Mouse (Mus musculus): Measurements from ENCODE around the gene Ctnnd2.

The Ctnnd2 gene

GRCm38 (mm10) chr15:30387244-30387643 is 214.9 kb downstream of the Ctnnd2 start:
- DNase-seq (ENCODE audit: low spot score): no peak

GRCm38 (mm10) chr15:30401111-30401510 is 228.7 kb downstream of the Ctnnd2 start:
- DNase-seq (ENCODE audit: low spot score): no peak

DNA sequence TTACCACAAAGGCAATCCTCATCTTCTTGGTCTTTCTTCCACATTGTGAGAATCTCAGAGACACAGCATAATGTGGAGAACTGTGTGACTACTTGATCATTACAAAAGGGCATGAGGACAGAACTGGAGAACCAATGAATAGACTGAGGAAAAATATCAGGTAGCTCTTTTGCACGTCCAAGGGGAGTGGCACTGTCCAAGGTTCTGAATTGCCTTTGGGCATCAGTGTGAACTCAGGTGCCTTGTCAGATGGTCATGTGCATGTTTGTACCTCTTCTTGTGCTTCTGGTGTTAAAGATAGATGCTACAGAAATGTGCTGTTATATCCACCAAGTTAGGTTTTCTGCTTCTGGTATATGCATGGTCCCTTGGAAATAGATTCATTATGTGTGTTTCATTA is 233.9 kb downstream of the Ctnnd2 start:
- DNase-seq (ENCODE audit: low spot score): no peak

- DNase-seq (ENCODE audit: low spot score): no peak
Observed at GRCm38 (mm10) chr15:30423146-30423545, 250.8 kb downstream of the Ctnnd2 start.

DNA sequence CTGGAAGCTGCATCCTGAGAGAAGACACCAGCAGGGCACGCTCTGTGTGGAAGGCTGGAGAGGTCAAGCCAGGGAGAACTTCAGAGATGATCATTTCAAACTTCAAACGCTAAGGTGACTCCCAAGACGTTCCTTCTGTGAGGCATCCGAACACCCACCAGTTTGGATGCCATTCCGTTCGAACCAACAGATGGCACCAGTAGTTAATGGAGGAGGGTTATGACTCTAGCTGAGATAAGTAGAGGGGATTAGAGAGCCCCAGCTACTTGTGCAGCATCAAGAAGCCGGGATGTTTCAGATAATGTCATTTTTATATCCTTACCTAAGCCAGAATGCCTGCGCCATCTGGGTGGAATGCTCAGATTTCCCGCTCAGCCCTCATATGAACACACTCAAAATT is 251.9 kb downstream of the Ctnnd2 start:
- no peak for DNase-seq (ENCODE audit: low spot score)

GRCm38 (mm10) chr15:30427342-30427741 is 254.9 kb downstream of the Ctnnd2 start:
- DNase-seq (ENCODE audit: low spot score): no peak

DNA sequence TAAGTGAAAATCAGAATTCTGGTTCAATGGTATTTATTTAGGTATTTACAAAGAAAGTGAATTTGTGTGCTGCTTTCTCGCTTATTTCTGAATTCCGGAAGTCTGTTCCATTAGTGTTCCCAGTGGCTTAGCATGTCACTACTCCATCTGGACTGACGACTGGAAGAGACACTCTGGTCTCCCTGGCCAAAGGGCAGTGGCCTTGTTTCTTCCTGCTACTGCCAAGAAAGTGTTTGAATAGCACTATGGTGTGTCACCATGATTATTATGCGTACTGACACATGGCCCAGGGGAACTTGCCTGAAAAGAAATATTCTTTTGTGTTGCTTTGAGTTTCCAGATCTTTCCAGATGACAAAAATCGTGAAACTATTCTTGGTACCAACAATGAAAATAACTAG is 266.7 kb downstream of the Ctnnd2 start:
- DNase-seq (ENCODE audit: low spot score): no peak

DNA sequence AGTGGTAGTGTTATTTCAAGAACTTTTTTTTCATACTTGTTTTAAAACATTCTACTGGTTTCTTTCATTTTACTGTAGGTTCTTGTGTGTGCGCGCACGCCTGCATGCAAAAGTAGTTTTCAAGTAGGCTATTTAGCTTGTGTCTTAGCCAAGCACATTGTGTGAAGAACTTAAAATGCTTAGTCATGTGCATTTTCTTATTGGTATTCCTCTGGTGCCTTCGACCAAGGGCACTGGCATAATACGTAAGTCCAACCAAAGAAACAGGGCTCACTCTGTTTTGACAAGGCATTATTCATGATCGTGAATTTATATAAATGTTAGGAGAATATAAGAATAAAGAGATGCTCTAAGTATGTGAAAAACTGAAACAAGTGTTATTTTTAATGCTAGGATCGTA is 278.4 kb downstream of the Ctnnd2 start:
- no peak for DNase-seq (ENCODE audit: low spot score)

DNA sequence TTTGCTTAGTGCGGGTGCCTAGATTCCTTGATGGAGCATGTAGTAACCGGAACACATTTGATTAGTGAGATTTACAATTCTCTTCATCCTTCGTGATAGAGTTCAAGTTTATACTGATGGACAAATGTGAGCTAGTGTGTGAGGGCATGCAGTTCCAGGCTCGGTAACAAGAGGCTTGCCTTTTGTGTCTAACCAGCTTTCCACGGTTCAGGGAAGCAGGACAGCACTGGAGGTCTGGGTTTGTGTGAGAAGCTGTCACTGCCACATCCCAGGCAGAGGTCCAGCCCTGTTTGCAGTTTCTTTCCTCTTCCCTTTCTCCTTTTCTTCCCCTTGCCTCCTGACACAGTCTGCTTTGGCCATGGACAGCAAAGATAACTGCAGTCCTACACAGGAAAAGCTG is 279.5 kb downstream of the Ctnnd2 start:
- no peak for DNase-seq (ENCODE audit: low spot score)

GRCm38 (mm10) chr15:30457541-30458250 is 285.3 kb downstream of the Ctnnd2 start:
- DNase-seq (ENCODE audit: low spot score): no peak

GRCm38 (mm10) chr15:30458671-30459070 is 286.3 kb downstream of the Ctnnd2 start:
- DNase-seq (ENCODE audit: low spot score): no peak

- DNase-seq (ENCODE audit: low spot score): no peak
Observed at GRCm38 (mm10) chr15:30460341-30461125, 288.1 kb downstream of the Ctnnd2 start.

- DNase-seq (ENCODE audit: low spot score): no peak
Observed at GRCm38 (mm10) chr15:30462804-30463423, 290.5 kb downstream of the Ctnnd2 start.

- no peak for DNase-seq (ENCODE audit: low spot score)
Observed at GRCm38 (mm10) chr15:30463471-30464047, 291.2 kb downstream of the Ctnnd2 start.

DNA sequence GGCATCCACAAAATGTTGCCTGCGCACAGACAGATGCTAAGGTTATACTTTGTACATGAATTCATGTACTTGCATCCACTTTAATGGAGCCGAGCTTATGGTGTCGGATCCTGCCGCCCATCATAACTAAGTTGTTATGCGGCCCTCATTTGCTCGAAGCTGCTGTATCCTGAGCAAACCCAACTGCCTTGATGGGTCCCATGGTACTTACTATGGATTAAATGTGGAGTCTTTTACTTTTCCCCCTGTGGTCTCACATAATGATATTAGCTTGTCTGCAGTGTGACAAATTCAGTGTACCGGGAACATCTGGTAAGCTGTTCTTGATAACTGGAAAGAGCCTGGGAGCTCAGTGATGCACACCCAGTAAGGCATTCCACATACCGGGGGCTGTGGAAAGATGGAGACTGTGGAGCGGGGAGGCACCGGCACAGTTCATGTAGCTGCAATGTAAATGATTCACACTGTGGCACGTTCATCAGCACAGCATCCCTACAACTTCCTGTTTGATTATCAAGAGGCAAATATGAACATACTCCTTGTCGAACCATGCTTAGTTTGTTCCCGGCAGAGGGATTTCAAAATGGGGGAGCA is 294.7 kb downstream of the Ctnnd2 start:
- DNase-seq (ENCODE audit: low spot score): no peak

DNA sequence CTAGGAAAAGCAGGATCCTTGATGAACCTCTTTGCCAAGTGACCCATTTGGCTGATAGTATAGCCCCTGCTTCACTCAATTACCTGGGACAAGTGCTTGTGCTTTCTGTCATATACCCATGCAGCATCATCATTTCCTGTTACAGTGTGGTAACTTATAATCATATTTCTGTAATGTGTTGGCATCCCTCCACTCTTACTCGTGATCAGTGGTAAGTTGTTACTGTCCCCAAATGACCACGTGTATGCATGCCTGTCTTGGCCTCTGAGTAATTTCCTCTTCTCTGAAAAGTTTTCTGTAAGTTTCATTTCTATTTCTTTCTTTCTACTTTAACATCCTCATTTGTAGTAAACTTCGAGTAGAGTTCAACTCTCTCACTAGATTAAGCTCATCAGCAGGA is 296.4 kb downstream of the Ctnnd2 start:
- no peak for DNase-seq (ENCODE audit: low spot score)

DNA sequence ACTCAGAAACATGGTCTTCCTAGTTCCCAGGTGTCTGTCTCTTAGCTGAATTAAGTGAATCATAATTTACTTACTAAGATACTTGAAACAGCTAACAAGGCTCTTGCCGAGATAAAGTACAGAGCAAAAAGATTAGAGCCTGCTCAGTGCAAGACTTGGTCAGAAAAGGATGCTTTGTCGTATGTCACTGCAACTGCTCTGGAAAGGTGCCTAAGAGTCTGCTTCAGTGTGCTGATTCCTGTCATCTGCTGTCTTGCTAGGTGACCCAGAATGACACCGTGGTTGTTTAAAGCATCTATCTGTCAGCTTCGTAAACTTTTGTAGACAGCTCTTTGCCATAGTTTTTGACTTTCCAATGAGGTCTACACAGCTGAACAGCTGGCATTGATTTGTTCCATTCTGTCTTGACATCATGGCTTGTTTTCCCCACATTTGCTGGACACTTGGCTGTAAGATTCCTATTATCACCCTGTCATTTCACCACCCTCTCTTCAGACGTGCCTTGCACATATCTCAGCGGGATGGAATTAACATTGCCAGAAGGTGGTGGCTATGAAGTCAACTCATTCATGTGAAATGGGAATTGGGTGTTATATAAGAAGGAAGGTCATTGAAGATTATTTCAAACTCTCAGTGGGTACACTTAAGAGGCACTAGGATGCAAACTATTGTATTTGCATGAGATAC is 299.0 kb downstream of the Ctnnd2 start:
- DNase-seq (ENCODE audit: low spot score): no peak

GRCm38 (mm10) chr15:30480676-30481075 is 308.3 kb downstream of the Ctnnd2 start:
- no peak for DNase-seq (ENCODE audit: low spot score)

DNA sequence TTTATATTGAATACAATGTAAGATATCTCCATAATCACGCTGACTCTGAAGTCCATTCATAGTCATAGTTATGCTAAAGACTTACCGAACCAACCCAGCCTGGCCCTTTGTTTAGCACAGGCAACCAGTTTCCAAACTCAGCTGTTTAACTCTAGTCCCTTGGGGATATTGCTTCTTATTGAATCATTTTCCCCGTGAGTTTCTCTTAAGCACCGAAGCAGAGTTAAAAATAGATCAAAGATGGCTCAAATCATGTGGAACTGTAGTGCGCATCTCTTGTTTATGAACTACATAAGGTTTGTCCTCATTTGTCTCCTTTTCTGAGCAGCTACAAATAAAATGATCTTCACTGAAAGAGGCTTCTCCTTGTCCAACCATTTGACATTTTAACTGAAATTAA is 334.1 kb downstream of the Ctnnd2 start:
- no peak for DNase-seq (ENCODE audit: low spot score)

DNA sequence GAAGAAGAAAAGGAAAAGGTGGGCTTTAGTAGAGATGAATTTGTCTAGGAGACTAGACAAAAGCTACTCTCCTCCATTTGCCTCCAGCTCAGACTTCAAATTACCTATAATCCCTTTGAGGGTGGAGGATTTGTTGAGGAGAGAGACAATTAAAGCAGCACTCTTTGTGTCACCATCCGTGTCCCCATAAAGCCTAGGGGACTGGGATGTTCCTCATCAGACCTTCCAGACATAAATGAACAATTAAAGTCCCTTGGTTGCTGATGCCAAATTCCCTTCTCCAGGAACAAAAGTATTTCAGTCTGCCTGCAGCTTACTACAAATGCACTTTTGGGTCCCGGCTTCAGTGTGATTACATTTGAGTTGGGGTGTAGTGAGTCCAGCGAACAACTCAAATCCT is 340.1 kb downstream of the Ctnnd2 start:
- no peak for DNase-seq (ENCODE audit: low spot score)

DNA sequence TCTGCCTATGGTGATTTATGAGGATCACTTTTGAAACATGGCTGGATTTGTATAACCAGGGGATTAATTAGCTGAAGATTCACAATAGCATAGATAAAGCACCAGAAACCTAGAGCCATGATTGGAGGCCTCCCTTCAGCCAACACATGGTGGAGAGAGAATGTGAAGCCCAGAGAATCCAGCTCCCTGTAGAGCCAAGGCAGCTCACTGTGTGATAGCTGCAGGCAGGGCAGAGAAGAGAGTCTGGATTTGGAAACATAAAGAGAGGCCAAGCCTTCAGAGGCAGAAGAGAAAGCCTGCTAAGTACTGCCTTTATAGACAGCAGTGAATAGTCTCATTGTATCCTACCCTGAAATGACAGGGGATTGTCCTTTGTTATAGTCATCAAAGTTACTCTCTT is 340.7 kb downstream of the Ctnnd2 start:
- no peak for DNase-seq (ENCODE audit: low spot score)

DNA sequence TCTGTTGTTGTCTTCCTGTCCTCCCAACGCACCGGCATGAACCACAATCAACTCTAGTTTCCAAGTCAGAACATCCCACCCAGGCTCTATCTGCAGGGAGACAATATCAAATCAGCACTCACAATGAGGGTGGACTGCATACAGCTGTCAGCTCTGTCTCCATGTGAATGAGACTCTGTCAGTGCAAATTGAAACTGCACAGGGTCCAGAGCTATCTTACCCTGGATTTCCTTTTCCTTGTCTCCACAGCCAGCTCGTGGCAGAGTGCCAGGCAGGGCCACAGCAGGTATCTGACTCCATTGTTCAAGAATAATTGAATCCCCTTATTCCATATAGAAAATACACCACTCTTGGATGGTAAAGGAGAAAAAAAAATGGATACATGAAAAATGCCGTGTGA is 343.0 kb downstream of the Ctnnd2 start:
- peak; percentile 40 for DNase-seq (ENCODE audit: low spot score)
